Mouse (Mus musculus) intestine, embryonic 16.5 days (tissue): ENCODE measurements around the gene Ubr7. TPM values are rescaled to one million over a fixed set of nuclear protein-coding genes. Genes with fewer than 3 reads are reported as not detected.

Experiments
- ATAC-seq: fragments of 200-750 bp; cut with Nextera tagmentation; 2 replicates; pipeline ENCODE4 v1.8.0; 2017; ENCODE audit warnings: moderate TSS enrichment, moderate library complexity
- H3K27ac ChIP-seq: fragments of 300-500 bp; sonication (generic); 2 replicates; pipeline ENCODE4 v1.5.1; 2014; ENCODE audit warnings: mild to moderate bottlenecking, low read length
- H3K27me3 ChIP-seq: fragments of 300-500 bp; sonication (generic); replicated peaks from 2 replicates; pipeline ENCODE4 v1.6.1; 2014; ENCODE audit warnings: low read length, control low read depth, mixed read lengths; ENCODE audit not compliant: control insufficient read depth, insufficient read depth
- H3K36me3 ChIP-seq: fragments of 300-500 bp; sonication (generic); 2 replicates; pipeline ENCODE4 v1.6.1; 2014; ENCODE audit warnings: low read length, control low read depth; ENCODE audit not compliant: control insufficient read depth, insufficient read depth
- H3K4me1 ChIP-seq: fragments of 300-500 bp; sonication (generic); 2 replicates; pipeline ENCODE4 v1.6.1; 2014; ENCODE audit warnings: low read length, control low read depth, mixed read lengths; ENCODE audit not compliant: control insufficient read depth, insufficient read depth
- H3K4me2 ChIP-seq: fragments of 300-500 bp; sonication (generic); 2 replicates; pipeline ENCODE4 v1.6.1; 2014; ENCODE audit warnings: low read depth, low read length, control low read depth
- H3K4me3 ChIP-seq: fragments of 300-500 bp; sonication (generic); 2 replicates; pipeline ENCODE4 v1.5.1; 2014; ENCODE audit warnings: mild to moderate bottlenecking, low read length
- H3K9ac ChIP-seq: fragments of 300-500 bp; sonication (generic); 2 replicates; pipeline ENCODE4 v1.6.1; 2014; ENCODE audit warnings: low read depth, low read length
- H3K9me3 ChIP-seq: fragments of 300-500 bp; sonication (generic); 2 replicates; pipeline ENCODE4 v1.6.1; 2016; ENCODE audit warnings: low read length, control low read depth; ENCODE audit not compliant: control insufficient read depth
- WGBS: fragments of 180-500 bp; shearing (Covaris S2); extraction: QIAGEN DNeasy Blood & Tissue Kit; methylation state at CpG from one replicate; pipeline ENCODE4 v1.1.7; 2014; 5-methylcytosine and 5-hydroxymethylcytosine counted together
- polyA plus RNA-seq: library from polyadenylated mRNA; unstranded; fragments of >200 nt; fragmentation: Nextera tagmentation; extraction: Ambion mirVana; gene quantifications from 2 replicates; pipeline ENCODE4 v1.2.1, GENCODE M21; 2015

The Ubr7 gene
- polyA plus RNA-seq, 1 experiment from 2014 or later, result 33.6 TPM

- 61% methylated on average over 11 of the region's 11 CpGs for WGBS
These were observed 35.3 kb upstream of the Ubr7 start for GRCm38 (mm10) chr12:102722451-102722850.

GRCm38 (mm10) chr12:102722966-102723365, 34.8 kb upstream of the Ubr7 start:
- Histone ChIP-seq H3K9ac (no peak overlapping the region), H3K4me1 (peaks cover 6% of the 10 kb centered on the region), H3K36me3 (no peaks in the 10 kb centered on the region), H3K4me2 (no peak overlapping the region), H3K27me3 (no peaks in the 10 kb centered on the region), H3K4me3 (no peak overlapping the region), H3K9me3 (no peaks in the 10 kb centered on the region), H3K27ac (no peak overlapping the region)
- 60% methylated on average over 8 of the region's 8 CpGs for WGBS
- no peak for ATAC-seq

More at GRCm38 (mm10) chr12:102722451-102722850, 35.3 kb upstream of the Ubr7 start:
- H3K9me3 ChIP-seq, result no peaks in the 10 kb centered on the region
- no peaks in the 10 kb centered on the region for H3K27me3 ChIP-seq
- H3K4me3 ChIP-seq, result no peak overlapping the region
- no peaks in the 10 kb centered on the region for H3K36me3 ChIP-seq
- ATAC-seq, result no peak
- H3K4me1 ChIP-seq, result peaks cover 6% of the 10 kb centered on the region
- no peak overlapping the region for H3K9ac ChIP-seq
- no peak overlapping the region for H3K4me2 ChIP-seq
- H3K27ac ChIP-seq, result no peak overlapping the region

- no peak overlapping the region for H3K9ac ChIP-seq
- peaks cover 6% of the 10 kb centered on the region for H3K4me1 ChIP-seq
- no peak overlapping the region for H3K4me2 ChIP-seq
- 62% methylated on average over 6 of the region's 6 CpGs for WGBS
- H3K4me3 ChIP-seq, result no peak overlapping the region
- H3K36me3 ChIP-seq, result no peaks in the 10 kb centered on the region
- no peak overlapping the region for H3K27ac ChIP-seq
- no peaks in the 10 kb centered on the region for H3K27me3 ChIP-seq
- no peaks in the 10 kb centered on the region for H3K9me3 ChIP-seq
- no peak for ATAC-seq
These were observed 33.9 kb upstream of the Ubr7 start for GRCm38 (mm10) chr12:102723861-102724260.

GRCm38 (mm10) chr12:102725146-102725545, 32.6 kb upstream of the Ubr7 start:
- no peaks in the 10 kb centered on the region for H3K36me3 ChIP-seq
- ATAC-seq, result no peak
- no peaks in the 10 kb centered on the region for H3K27me3 ChIP-seq
- H3K9ac ChIP-seq, result no peak overlapping the region
- peaks cover 10% of the 10 kb centered on the region for H3K4me1 ChIP-seq
- 90% methylated on average over 6 of the region's 6 CpGs for WGBS
- H3K4me2 ChIP-seq, result no peak overlapping the region
- no peak overlapping the region for H3K4me3 ChIP-seq
- H3K9me3 ChIP-seq, result no peaks in the 10 kb centered on the region
- no peak overlapping the region for H3K27ac ChIP-seq

GRCm38 (mm10) chr12:102725761-102726175, 32.0 kb upstream of the Ubr7 start:
- Histone ChIP-seq H3K4me2 (no peak overlapping the region), H3K4me1 (peaks cover 17% of the 10 kb centered on the region), H3K36me3 (no peaks in the 10 kb centered on the region), H3K27me3 (no peaks in the 10 kb centered on the region), H3K4me3 (no peak overlapping the region), H3K27ac (no peak overlapping the region), H3K9me3 (no peaks in the 10 kb centered on the region), H3K9ac (no peak overlapping the region)
- ATAC-seq, result peak; percentile 32
- WGBS, result 60% methylated on average over 7 of the region's 7 CpGs

GRCm38 (mm10) chr12:102729855-102730797, 27.6 kb upstream of the Ubr7 start:
- peak; percentile 93 for ATAC-seq
- Histone ChIP-seq H3K9ac (peak overlapping the region; percentile 33; the same call in 1 of the 2 replicates), H3K4me3 (peak overlapping the region; percentile 32)

GRCm38 (mm10) chr12:102730798-102731619, 26.8 kb upstream of the Ubr7 start:
- no peaks in the 10 kb centered on the region for H3K27me3 ChIP-seq
- 18% methylated on average over 16 of the region's 16 CpGs for WGBS
- H3K4me3 ChIP-seq, result peak overlapping the region; percentile 32; the same call in 1 of the 2 replicates
- no peaks in the 10 kb centered on the region for H3K9me3 ChIP-seq
- peaks cover 26% of the 10 kb centered on the region for H3K4me1 ChIP-seq
- peak; percentile 91 for ATAC-seq
- peak overlapping the region; percentile 55 for H3K4me2 ChIP-seq
- peak overlapping the region; percentile 98 for H3K27ac ChIP-seq
- H3K36me3 ChIP-seq, result no peaks in the 10 kb centered on the region
- H3K9ac ChIP-seq, result no peak overlapping the region

More at GRCm38 (mm10) chr12:102729855-102730797, 27.6 kb upstream of the Ubr7 start:
- Histone ChIP-seq H3K4me2 (peak overlapping the region; percentile 55), H3K27me3 (no peaks in the 10 kb centered on the region), H3K27ac (peak overlapping the region; percentile 98), H3K9me3 (no peaks in the 10 kb centered on the region), H3K4me1 (peaks cover 31% of the 10 kb centered on the region), H3K36me3 (no peaks in the 10 kb centered on the region)
- 32% methylated on average over 26 of the region's 26 CpGs for WGBS

- H3K27ac ChIP-seq, result no peak overlapping the region
- H3K27me3 ChIP-seq, result no peaks in the 10 kb centered on the region
- H3K9me3 ChIP-seq, result no peaks in the 10 kb centered on the region
- H3K4me3 ChIP-seq, result no peak overlapping the region
- 6% methylated on average over 5 of the region's 5 CpGs for WGBS
- H3K36me3 ChIP-seq, result no peaks in the 10 kb centered on the region
- H3K9ac ChIP-seq, result no peak overlapping the region
- peaks cover 25% of the 10 kb centered on the region for H3K4me1 ChIP-seq
- H3K4me2 ChIP-seq, result no peak overlapping the region
- ATAC-seq, result no peak
These were observed 24.4 kb upstream of the Ubr7 start for GRCm38 (mm10) chr12:102733381-102733780.

GRCm38 (mm10) chr12:102739096-102739495, 18.7 kb upstream of the Ubr7 start:
- 65% methylated on average over 5 of the region's 5 CpGs for WGBS
- no peak for ATAC-seq

More at GRCm38 (mm10) chr12:102739096-102739495, 18.7 kb upstream of the Ubr7 start:
- H3K4me3 ChIP-seq, result no peak overlapping the region
- H3K4me1 ChIP-seq, result peaks cover 6% of the 10 kb centered on the region
- no peaks in the 10 kb centered on the region for H3K36me3 ChIP-seq
- H3K27ac ChIP-seq, result no peak overlapping the region
- H3K4me2 ChIP-seq, result no peak overlapping the region
- H3K9me3 ChIP-seq, result no peaks in the 10 kb centered on the region
- H3K9ac ChIP-seq, result no peak overlapping the region
- no peaks in the 10 kb centered on the region for H3K27me3 ChIP-seq
